ENCODE assay signal across 21 mouse cellular contexts in the genomic region with DNA sequence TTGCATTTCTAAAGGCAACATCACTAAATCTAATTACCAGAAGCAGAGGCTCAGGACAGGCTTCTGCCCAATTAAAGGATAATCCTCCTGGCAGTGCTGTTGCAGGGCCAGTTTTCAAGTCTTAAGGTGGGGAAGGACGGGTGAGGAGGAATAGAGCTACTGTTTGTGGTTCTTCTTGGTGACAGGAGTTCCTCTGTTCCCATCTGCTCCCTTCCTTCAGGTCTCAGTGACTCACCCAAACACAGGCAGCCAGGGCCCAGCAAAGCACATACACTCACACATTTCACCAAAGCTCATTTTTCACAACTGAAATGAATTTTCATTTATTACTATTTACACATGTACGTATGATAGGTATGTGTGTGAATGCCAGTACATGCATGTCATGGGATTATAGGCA.
DNase-seq lines count a peak whose midpoint lies in the region; ATAC-seq and TF ChIP-seq lines count a peak whose summit lies in the region.
"Had no signal": no experiment of that assay in that cellular context is flagged by ENCODE, and none has a peak within 500 bp of the region (broad histone marks: within the 10 kb centered on the region; RNA-seq: fewer than 3 reads in every experiment).

No protein-coding gene starts in this region.

- H3K9me3 ChIP-seq in liver, embryonic 11.5 days (ENCODE audit: control insufficient read depth, low read length) = no peaks in the 10 kb centered on the region
- H3K9me3 ChIP-seq in forebrain, embryonic 14.5 days (replicated peaks; ENCODE audit: control insufficient read depth, low read length) = no peaks in the 10 kb centered on the region
- H3K9me3 ChIP-seq: embryonic facial prominence, embryonic 10.5 days; embryonic facial prominence, embryonic 12.5 days; forebrain, embryonic 13.5 days had no signal

- no peak overlapping the region for H3ac ChIP-seq in C2C12 (ENCODE audit: control insufficient read depth, insufficient read length, low read depth)
- no peak overlapping the region for H3ac ChIP-seq in myocyte (ENCODE audit: control insufficient read depth, insufficient read length)

- H3K4me2 ChIP-seq in myocyte (ENCODE audit: low read depth) = peak overlapping the region; percentile 30
- no peak overlapping the region for H3K4me2 ChIP-seq in liver, embryonic 11.5 days
- no peak overlapping the region for H3K4me2 ChIP-seq in forebrain, embryonic 14.5 days (ENCODE audit: low read length)
- H3K4me2 ChIP-seq: embryonic facial prominence, embryonic 12.5 days; forebrain, embryonic 13.5 days had no signal

- H3K9ac ChIP-seq in liver, embryonic 11.5 days (ENCODE audit: low read depth, low read length) = no peak overlapping the region
- no peak overlapping the region for H3K9ac ChIP-seq in forebrain, embryonic 14.5 days (ENCODE audit: low read length)
- H3K9ac ChIP-seq: embryonic facial prominence, embryonic 12.5 days; forebrain, embryonic 13.5 days; forebrain, postnatal 0 days had no signal

- WGBS in liver, embryonic 11.5 days = 62% methylated on average over 2 of the region's 2 CpGs
- 58% methylated on average over 2 of the region's 2 CpGs for WGBS in forebrain, embryonic 14.5 days

- no peaks in the 10 kb centered on the region for H3K79me2 ChIP-seq in C2C12 (ENCODE audit: control insufficient read depth, insufficient read depth)
- H3K79me2 ChIP-seq in myocyte (ENCODE audit: control insufficient read depth, insufficient read depth) = no peaks in the 10 kb centered on the region

- H3K4me3 ChIP-seq in C2C12 (ENCODE audit: insufficient read depth, poor library complexity, severe bottlenecking) (no peak overlapping the region), myocyte (no peak overlapping the region)
- no peak overlapping the region for H3K4me3 ChIP-seq in liver, embryonic 11.5 days (ENCODE audit: low read depth, low read length)
- H3K4me3 ChIP-seq in forebrain, embryonic 14.5 days (ENCODE audit: low read depth, low read length) = no peak overlapping the region
- H3K4me3 ChIP-seq: embryonic facial prominence, embryonic 10.5 days; embryonic facial prominence, embryonic 12.5 days; forebrain, embryonic 13.5 days had no signal

- no peaks in the 10 kb centered on the region for H3K27me3 ChIP-seq in C2C12 (ENCODE audit: control insufficient read depth, insufficient read depth, insufficient read length)
- no peaks in the 10 kb centered on the region for H3K27me3 ChIP-seq in myocyte (ENCODE audit: control insufficient read depth, insufficient read depth, insufficient read length)
- no peaks in the 10 kb centered on the region for H3K27me3 ChIP-seq in liver, embryonic 11.5 days (replicated peaks; ENCODE audit: control insufficient read depth, insufficient read depth, low read length)
- H3K27me3 ChIP-seq in forebrain, embryonic 14.5 days (replicated peaks; ENCODE audit: control insufficient read depth, insufficient read depth, low read length) = no peaks in the 10 kb centered on the region
- H3K27me3 ChIP-seq: embryonic facial prominence, embryonic 12.5 days; forebrain, embryonic 13.5 days had no signal

- no peaks in the 10 kb centered on the region for H3K79me3 ChIP-seq in C2C12 (ENCODE audit: low read depth)

- DNase-seq in retina, postnatal 1 day = peak; percentile 4
- DNase-seq in retina, embryonic 14.5 days (ENCODE audit: low spot score) = no peak
- peak; percentile 26 for DNase-seq in NIH3T3 (ENCODE audit: low read depth)
- no peak for DNase-seq in liver, embryonic 11.5 days (ENCODE audit: low spot score)
- DNase-seq in forebrain, embryonic 14.5 days (ENCODE audit: low spot score) = no peak
- no peak for DNase-seq in kidney, postnatal 10 days
- DNase-seq: adrenal gland, adult 2 months; adrenal gland, postnatal 10 days; adrenal gland, postnatal 25 days; B cell, adult 2 months; cerebellum, adult 11-12 months; cerebellum, adult 2 months; cerebellum, adult 9-10 months; cerebellum, postnatal 10 days; cerebellum, postnatal 25 days; forebrain, postnatal 0 days had no signal

- no peaks in the 10 kb centered on the region for H3K4me1 ChIP-seq in liver, embryonic 11.5 days (replicated peaks; ENCODE audit: control insufficient read depth, insufficient read depth, low read length)
- H3K4me1 ChIP-seq in forebrain, embryonic 14.5 days (ENCODE audit: control insufficient read depth, insufficient read depth, low read length) = no peaks in the 10 kb centered on the region
- H3K4me1 ChIP-seq: embryonic facial prominence, embryonic 10.5 days; embryonic facial prominence, embryonic 12.5 days; forebrain, embryonic 13.5 days had no signal

- no peak for TF ChIP-seq CTCF in C2C12 (IDR thresholded peaks at IDR 0.05; ENCODE audit: control insufficient read depth, insufficient read depth, insufficient read length)

- no peak overlapping the region for H3K27ac ChIP-seq in liver, embryonic 11.5 days (ENCODE audit: low read depth, low read length)
- no peak overlapping the region for H3K27ac ChIP-seq in forebrain, embryonic 14.5 days (ENCODE audit: low read depth, low read length)
- H3K27ac ChIP-seq: embryonic facial prominence, embryonic 10.5 days; embryonic facial prominence, embryonic 12.5 days; forebrain, embryonic 13.5 days had no signal

- no peak for ATAC-seq in liver, embryonic 11.5 days (replicated peaks; ENCODE audit: low FRiP score)
- ATAC-seq in forebrain, embryonic 14.5 days = no peak
- ATAC-seq: forebrain, embryonic 13.5 days; forebrain, postnatal 0 days had no signal

- H3K36me3 ChIP-seq in C2C12 (ENCODE audit: control insufficient read depth, insufficient read depth) (no peaks in the 10 kb centered on the region), myocyte (ENCODE audit: control insufficient read depth, insufficient read depth) (no peaks in the 10 kb centered on the region)
- no peaks in the 10 kb centered on the region for H3K36me3 ChIP-seq in liver, embryonic 11.5 days (ENCODE audit: control insufficient read depth, insufficient read depth, low read length)
- no peaks in the 10 kb centered on the region for H3K36me3 ChIP-seq in forebrain, embryonic 14.5 days (ENCODE audit: control insufficient read depth, insufficient read depth, low read length)
- H3K36me3 ChIP-seq: embryonic facial prominence, embryonic 10.5 days; embryonic facial prominence, embryonic 12.5 days had no signal

- TF ChIP-seq POLR2A in myocyte (IDR thresholded peaks at IDR 0.05; ENCODE audit: insufficient read length, low read depth) = no peak

TF ChIP-seq in C2C12, 6 proteins besides CTCF, POLR2A, EP300 and RAD21:
- TF ChIP-seq MYOD1 (IDR thresholded peaks at IDR 0.05; ENCODE audit: control insufficient read depth, insufficient read length, low read depth) = peak; percentile 86
- no peak for TF ChIP-seq MYOG (IDR thresholded peaks at IDR 0.05; ENCODE audit: control insufficient read depth, extremely low read depth, insufficient read length)

TF ChIP-seq in myocyte, 11 proteins besides CTCF, POLR2A, EP300 and RAD21:
- TF ChIP-seq MYOD1 (IDR thresholded peaks at IDR 0.05; ENCODE audit: control insufficient read depth in 1 of 3, insufficient read length in 2 of 3, low read depth in 2 of 3) (peak in 2 of 3 experiments; percentile 63 to 70), SRF (IDR thresholded peaks at IDR 0.05; ENCODE audit: control insufficient read depth, insufficient read length, low read depth) (no peak)

Comparison
In these comparisons a context has a peak if more than half of its experiments do, and no peak if none do; other contexts are left out.
1. DNase-seq: peak in retina, postnatal 1 day (single experiment) and NIH3T3 (single experiment); none in retina, embryonic 14.5 days (single experiment), liver, embryonic 11.5 days (single experiment), forebrain, embryonic 14.5 days (single experiment) and kidney, postnatal 10 days (single experiment).